Mouse (Mus musculus): ENCODE data around the gene 2310034G01Rik. TPM values are rescaled to one million over a fixed set of nuclear protein-coding genes. Genes with fewer than 3 reads are reported as not detected.

Gene 2310034G01Rik
- polyA plus RNA-seq, 1 experiment from 2014 or later, result 1.0 TPM

DNA sequence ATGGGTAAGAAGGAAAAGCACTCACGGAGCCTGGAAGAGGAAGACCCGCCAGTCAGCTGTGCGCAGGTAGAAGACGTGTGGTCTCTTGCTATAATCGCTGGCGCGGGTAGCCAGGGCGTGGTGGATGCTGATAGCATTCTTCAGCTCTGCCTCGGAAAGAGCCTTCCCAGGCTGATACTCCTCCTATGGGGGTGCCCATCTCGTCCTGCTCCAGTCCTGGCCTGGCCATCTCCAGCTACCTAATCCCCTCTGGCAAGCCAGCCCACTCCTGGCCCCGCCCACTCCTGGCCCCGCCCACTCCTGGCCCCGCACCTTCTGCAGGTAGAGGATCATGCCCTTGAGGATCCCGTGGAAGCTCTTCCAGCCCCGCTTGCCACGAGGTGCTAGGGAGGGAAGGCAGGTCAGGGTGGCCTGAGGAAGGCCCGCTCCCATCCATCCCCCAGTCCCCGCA, 35.9 kb downstream of the 2310034G01Rik start:
- Histone ChIP-seq H3K4me3 (peak overlapping the region; percentile 4; the same call in 1 of the 2 replicates), H3K36me3 (replicated peaks) (peaks cover 23% of the 10 kb centered on the region; the same call in 1 of the 2 replicates), H3K27me3 (ENCODE audit: poor library complexity, severe bottlenecking) (peaks cover 98% of the 10 kb centered on the region), H3K27ac (no peak overlapping the region), H3K4me1 (peaks cover 44% of the 10 kb centered on the region), H3K9me3 (no peaks in the 10 kb centered on the region)
- 12% methylated on average over 18 of the region's 18 CpGs for WGBS
- DNase-seq (ENCODE audit: extremely low spot score, low spot score), result no peak

DNA sequence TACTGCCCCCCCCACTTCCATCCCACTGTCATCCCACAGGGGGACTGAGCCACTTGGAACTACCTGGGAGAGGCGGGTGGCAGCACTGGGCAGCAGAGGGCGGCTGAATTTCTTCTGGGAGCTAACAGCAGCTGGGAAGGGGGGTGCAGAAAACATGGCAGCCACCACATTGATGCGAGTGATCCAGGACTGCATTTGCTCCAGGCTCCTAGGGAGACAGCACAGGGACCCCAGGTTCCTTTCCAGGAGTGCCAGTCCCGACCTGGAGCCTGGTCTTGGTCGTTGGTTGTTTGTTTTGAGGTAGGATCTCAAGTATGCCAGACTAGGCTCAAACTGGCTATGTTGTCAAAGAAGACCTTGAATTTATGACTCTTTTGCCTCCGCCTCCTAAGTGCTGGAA, 36.5 kb downstream of the 2310034G01Rik start:
- H3K27ac ChIP-seq, result no peak overlapping the region
- DNase-seq (ENCODE audit: extremely low spot score, low spot score), result no peak
- 70% methylated on average over 6 of the region's 6 CpGs for WGBS
- H3K27me3 ChIP-seq (ENCODE audit: poor library complexity, severe bottlenecking), result peaks cover 98% of the 10 kb centered on the region
- peaks cover 44% of the 10 kb centered on the region for H3K4me1 ChIP-seq
- H3K36me3 ChIP-seq (replicated peaks), result peaks cover 23% of the 10 kb centered on the region; the same call in 1 of the 2 replicates
- no peaks in the 10 kb centered on the region for H3K9me3 ChIP-seq
- H3K4me3 ChIP-seq, result no peak overlapping the region

DNA sequence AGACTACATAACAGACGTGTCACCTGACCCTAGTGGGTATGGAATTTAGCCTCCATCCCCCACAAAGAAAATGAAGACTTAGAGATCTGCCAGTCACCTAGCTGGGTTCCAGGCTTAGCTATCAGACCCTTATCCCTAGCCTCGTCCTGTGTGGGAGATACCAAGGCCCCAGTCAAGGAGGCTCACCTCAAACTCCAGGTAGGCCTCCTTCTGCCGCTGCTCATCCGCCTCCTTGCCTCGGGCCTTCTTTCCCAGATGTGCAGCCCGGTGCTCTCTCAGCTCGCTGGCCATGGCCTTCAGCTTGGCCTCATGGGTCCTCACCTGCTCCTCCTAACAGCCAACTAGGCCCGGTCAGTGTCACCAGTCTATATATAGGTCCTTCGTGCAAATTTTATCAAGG, 37.0 kb downstream of the 2310034G01Rik start:
- H3K27me3 ChIP-seq (ENCODE audit: poor library complexity, severe bottlenecking), result peaks cover 98% of the 10 kb centered on the region
- no peak overlapping the region for H3K4me3 ChIP-seq
- 86% methylated on average over 9 of the region's 9 CpGs for WGBS
- peaks cover 23% of the 10 kb centered on the region; the same call in 1 of the 2 replicates for H3K36me3 ChIP-seq (replicated peaks)
- DNase-seq (ENCODE audit: extremely low spot score, low spot score), result no peak
- no peak overlapping the region for H3K27ac ChIP-seq
- no peaks in the 10 kb centered on the region for H3K9me3 ChIP-seq
- H3K4me1 ChIP-seq, result peaks cover 43% of the 10 kb centered on the region

DNA sequence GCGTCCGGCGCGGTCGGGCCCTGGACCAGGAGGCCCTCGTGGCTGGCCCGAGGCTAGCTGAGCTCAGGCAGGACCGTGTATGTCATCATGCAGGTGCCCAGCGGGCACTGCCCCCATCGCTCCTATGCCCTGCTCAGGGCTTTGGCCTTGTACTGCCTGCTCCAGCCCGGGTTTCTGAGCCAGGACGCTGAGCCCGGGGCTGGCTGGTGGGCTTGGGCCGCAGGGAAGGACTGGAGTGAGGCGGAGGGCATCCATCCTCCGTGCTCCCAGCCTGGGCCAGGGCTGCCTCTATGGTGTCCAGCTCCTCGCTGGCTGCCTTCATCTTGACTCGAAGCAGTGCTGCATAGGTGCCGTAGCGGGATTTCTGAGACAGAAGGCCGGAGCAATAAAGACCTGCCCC, 37.5 kb downstream of the 2310034G01Rik start:
- Histone ChIP-seq H3K9me3 (no peaks in the 10 kb centered on the region), H3K36me3 (replicated peaks) (peaks cover 23% of the 10 kb centered on the region; the same call in 1 of the 2 replicates), H3K27ac (no peak overlapping the region), H3K4me1 (peaks cover 38% of the 10 kb centered on the region), H3K4me3 (no peak overlapping the region), H3K27me3 (ENCODE audit: poor library complexity, severe bottlenecking) (peaks cover 98% of the 10 kb centered on the region)
- 93% methylated on average over 21 of the region's 21 CpGs for WGBS
- DNase-seq (ENCODE audit: extremely low spot score, low spot score), result no peak

DNA sequence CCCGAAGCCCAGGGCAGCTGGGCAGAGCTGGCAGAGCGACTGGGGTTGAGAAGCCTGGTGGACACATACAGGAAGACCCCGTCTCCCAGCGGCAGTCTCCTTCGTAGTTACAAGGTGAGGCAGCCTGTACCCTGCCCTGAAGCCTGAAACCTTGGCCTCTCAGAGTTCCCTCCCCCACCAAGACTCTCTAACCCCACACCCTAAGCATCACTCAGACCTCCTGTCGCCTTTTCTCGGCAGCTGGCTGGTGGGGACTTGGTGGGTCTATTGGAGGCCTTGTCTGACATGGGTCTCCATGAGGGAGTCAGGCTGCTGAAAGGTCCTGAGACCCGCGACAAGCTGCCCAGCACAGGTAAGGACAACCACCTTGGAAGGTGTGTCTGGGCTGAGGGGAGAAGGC, 38.8 kb downstream of the 2310034G01Rik start:
- H3K27me3 ChIP-seq (ENCODE audit: poor library complexity, severe bottlenecking), result peaks cover 98% of the 10 kb centered on the region
- peaks cover 23% of the 10 kb centered on the region; the same call in 1 of the 2 replicates for H3K36me3 ChIP-seq (replicated peaks)
- H3K4me1 ChIP-seq, result peaks cover 32% of the 10 kb centered on the region
- 94% methylated on average over 9 of the region's 9 CpGs for WGBS
- H3K27ac ChIP-seq, result no peak overlapping the region
- H3K4me3 ChIP-seq, result no peak overlapping the region
- H3K9me3 ChIP-seq, result no peaks in the 10 kb centered on the region
- no peak for DNase-seq (ENCODE audit: extremely low spot score, low spot score)

DNA sequence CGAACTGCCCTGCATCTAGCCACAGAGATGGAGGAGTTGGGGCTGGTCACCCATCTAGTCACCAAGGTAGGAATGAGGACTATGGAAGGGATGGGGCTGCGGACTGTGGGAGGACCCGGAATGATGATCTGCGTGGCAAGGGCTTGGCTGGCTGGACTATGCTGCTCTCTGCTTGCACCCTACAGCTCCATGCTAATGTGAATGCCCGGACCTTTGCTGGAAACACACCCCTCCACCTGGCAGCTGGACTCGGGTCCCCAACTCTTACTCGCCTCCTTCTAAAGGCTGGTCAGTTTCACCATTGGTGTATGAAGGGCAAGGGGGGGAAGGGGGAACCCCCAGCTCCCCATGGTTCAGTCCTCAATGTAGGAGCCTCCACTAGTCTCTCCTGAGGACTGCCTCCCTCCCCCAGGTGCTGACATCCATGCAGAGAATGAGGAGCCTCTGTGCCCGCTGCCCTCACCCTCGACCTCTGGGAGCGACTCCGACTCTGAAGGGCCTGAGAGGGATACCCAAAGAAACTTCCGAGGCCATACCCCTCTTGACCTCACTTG, 39.7 kb downstream of the 2310034G01Rik start:
- peaks cover 95% of the 10 kb centered on the region for H3K27me3 ChIP-seq (ENCODE audit: poor library complexity, severe bottlenecking)
- no peak for DNase-seq (ENCODE audit: extremely low spot score, low spot score)
- H3K4me3 ChIP-seq, result no peak overlapping the region
- no peak overlapping the region for H3K27ac ChIP-seq
- no peaks in the 10 kb centered on the region for H3K9me3 ChIP-seq
- peaks cover 23% of the 10 kb centered on the region; the same call in 1 of the 2 replicates for H3K36me3 ChIP-seq (replicated peaks)
- peaks cover 35% of the 10 kb centered on the region for H3K4me1 ChIP-seq
- WGBS, result 92% methylated on average over 12 of the region's 12 CpGs

DNA sequence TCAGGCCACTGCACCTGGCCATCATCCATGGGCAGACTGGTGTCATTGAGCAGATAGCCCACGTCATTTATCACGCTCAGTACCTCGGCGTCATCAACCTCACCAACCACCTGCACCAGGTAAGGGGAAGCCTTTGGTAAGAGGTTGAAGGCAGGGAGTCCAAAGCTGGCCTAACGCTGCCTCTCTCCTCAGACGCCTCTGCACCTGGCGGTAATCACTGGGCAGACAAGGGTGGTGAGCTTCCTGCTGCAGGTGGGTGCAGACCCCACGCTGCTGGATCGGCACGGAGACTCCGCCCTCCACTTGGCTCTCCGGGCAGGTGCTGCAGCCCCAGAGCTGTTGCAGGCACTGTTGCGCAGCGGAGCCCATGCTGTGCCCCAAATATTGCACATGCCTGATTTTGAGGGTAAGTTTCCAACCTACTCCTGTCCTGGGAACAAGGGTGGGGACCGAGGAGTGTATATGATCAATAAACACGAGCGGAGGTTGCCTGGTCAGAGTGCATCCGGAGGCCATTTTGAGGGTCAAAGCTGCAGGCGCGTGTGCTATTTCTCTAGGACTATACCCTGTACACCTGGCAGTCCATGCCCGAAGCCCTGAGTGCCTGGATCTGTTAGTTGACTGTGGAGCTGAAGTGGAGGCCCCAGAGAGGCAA, 40.3 kb downstream of the 2310034G01Rik start:
- Histone ChIP-seq H3K9me3 (no peaks in the 10 kb centered on the region), H3K4me3 (peak overlapping the region; percentile 53; the same call in 1 of the 2 replicates), H3K4me1 (peaks cover 40% of the 10 kb centered on the region), H3K27ac (no peak overlapping the region), H3K27me3 (ENCODE audit: poor library complexity, severe bottlenecking) (peaks cover 89% of the 10 kb centered on the region), H3K36me3 (replicated peaks) (peaks cover 23% of the 10 kb centered on the region; the same call in 1 of the 2 replicates)
- no peak for DNase-seq (ENCODE audit: extremely low spot score, low spot score)
- 79% methylated on average over 21 of the region's 21 CpGs for WGBS

DNA sequence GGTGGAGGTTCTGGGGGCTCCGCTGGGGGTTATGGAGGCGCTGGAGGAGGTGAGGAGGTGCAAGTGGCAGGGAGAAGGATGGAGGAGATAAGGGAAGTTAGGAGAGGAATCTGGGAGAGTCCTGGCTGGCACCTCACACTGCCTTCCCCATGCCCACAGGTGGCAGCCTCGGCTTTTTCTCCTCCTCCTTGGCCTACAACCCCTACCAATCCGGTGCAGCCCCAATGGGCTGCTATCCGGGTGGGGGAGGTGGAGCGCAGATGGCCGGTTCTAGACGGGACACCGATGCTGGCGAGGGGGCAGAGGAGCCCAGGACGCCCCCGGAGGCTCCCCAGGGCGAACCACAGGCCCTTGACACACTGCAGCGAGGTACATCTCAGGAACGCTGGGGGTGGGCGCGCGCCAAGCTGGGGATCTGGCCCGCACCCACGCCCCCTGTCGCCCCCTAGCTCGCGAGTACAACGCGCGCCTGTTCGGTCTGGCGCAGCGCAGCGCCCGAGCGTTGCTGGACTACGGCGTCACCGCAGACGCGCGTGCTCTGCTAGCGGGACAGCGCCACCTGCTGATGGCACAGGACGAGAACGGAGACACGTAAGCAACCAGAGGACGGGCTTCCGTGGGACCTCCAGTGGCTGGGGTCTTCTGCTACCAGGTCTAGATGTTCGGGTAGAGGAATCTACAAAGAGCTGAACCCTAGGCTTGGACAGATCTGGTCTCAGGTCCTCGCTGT, 41.2 kb downstream of the 2310034G01Rik start:
- WGBS, result 2% methylated on average over 47 of the region's 47 CpGs
- peak overlapping the region; percentile 67 for H3K27ac ChIP-seq
- H3K36me3 ChIP-seq (replicated peaks), result peaks cover 23% of the 10 kb centered on the region; the same call in 1 of the 2 replicates
- H3K4me3 ChIP-seq, result peak overlapping the region; percentile 53
- DNase-seq (ENCODE audit: extremely low spot score, low spot score), result peak; percentile 84
- peaks cover 40% of the 10 kb centered on the region for H3K4me1 ChIP-seq
- H3K27me3 ChIP-seq (ENCODE audit: poor library complexity, severe bottlenecking), result peaks cover 80% of the 10 kb centered on the region
- no peaks in the 10 kb centered on the region for H3K9me3 ChIP-seq

DNA sequence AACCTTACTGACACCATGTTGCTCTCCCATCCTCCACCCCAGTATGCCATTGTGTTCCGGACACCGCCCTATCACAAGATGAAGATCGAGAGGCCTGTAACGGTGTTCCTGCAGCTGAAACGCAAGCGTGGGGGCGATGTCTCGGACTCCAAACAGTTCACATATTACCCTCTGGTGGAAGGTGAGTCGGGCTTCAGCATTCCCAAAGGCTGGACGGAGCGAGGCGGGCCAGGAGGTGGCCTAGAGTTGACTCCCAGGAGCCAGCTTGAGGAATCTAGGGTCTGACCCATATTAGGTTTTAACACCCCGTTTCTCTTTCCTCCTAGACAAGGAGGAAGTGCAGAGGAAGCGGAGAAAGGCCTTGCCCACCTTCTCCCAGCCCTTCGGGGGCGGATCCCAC, 41.8 kb downstream of the 2310034G01Rik start:
- WGBS, result 48% methylated on average over 16 of the region's 16 CpGs
- peak overlapping the region; percentile 53 for H3K4me3 ChIP-seq

DNA sequence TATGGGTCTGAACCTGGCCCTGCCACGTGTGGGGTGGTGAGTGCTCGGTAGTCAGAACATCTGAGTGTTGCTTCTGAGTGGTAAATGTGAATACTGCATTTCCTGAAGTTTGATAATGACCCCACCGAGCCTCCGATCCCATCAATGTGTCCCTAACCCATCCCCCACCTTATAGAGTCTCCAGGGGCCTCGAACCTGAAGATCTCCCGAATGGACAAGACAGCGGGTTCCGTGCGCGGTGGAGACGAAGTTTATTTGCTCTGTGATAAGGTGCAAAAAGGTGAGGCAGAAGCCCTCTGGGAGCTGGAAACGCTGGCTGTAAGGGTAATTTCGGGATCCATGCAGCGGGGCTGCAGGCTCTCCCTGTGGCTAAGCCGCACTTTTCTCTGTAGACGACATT, 42.3 kb downstream of the 2310034G01Rik start:
- 77% methylated on average over 16 of the region's 16 CpGs for whole genome bisulfite sequencing
- H3K27me3 ChIP-seq (ENCODE audit: poor library complexity, severe bottlenecking), result peaks cover 78% of the 10 kb centered on the region
- peaks cover 43% of the 10 kb centered on the region for H3K4me1 ChIP-seq
- no peak overlapping the region for H3K27ac ChIP-seq
- H3K4me3 ChIP-seq, result no peak overlapping the region
- H3K36me3 ChIP-seq (replicated peaks), result peaks cover 23% of the 10 kb centered on the region; the same call in 1 of the 2 replicates
- no peaks in the 10 kb centered on the region for H3K9me3 ChIP-seq
- DNase-seq (ENCODE audit: extremely low spot score, low spot score), result no peak

More for the DNA sequence above, 41.8 kb downstream of the 2310034G01Rik start:
- no peak overlapping the region for H3K27ac ChIP-seq
- no peaks in the 10 kb centered on the region for H3K9me3 ChIP-seq
- no peak for DNase-seq (ENCODE audit: extremely low spot score, low spot score)
- peaks cover 43% of the 10 kb centered on the region for H3K4me1 ChIP-seq
- peaks cover 80% of the 10 kb centered on the region for H3K27me3 ChIP-seq (ENCODE audit: poor library complexity, severe bottlenecking)
- H3K36me3 ChIP-seq (replicated peaks), result peaks cover 23% of the 10 kb centered on the region; the same call in 1 of the 2 replicates

DNA sequence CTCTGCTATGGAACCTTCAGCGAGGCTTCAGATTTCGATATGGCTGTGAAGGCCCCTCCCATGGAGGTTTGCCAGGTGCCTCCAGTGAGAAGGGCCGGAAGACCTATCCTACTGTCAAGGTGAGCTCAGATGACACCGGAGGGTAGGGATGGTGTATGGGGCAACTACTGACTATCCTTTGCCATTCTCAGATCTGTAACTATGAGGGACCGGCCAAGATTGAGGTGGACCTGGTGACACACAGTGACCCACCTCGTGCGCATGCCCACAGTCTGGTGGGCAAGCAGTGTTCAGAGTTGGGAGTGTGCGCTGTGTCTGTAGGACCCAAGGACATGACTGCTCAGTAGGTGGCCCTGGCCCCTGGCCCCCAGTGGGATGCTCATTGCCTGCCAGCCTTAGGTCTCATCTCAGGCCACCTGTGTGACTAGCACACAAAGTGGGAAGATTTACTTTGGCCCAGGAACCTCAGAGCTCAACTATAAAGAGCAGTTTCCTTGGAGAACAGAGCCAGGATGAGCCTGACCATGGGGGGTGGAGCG, 43.3 kb downstream of the 2310034G01Rik start:
- WGBS, result 90% methylated on average over 9 of the region's 9 CpGs
- H3K27ac ChIP-seq, result no peak overlapping the region
- DNase-seq (ENCODE audit: extremely low spot score, low spot score), result no peak
- peaks cover 74% of the 10 kb centered on the region for H3K27me3 ChIP-seq (ENCODE audit: poor library complexity, severe bottlenecking)
- no peaks in the 10 kb centered on the region for H3K9me3 ChIP-seq
- peaks cover 43% of the 10 kb centered on the region for H3K4me1 ChIP-seq
- peaks cover 22% of the 10 kb centered on the region; the same call in 1 of the 2 replicates for H3K36me3 ChIP-seq (replicated peaks)
- no peak overlapping the region for H3K4me3 ChIP-seq

DNA sequence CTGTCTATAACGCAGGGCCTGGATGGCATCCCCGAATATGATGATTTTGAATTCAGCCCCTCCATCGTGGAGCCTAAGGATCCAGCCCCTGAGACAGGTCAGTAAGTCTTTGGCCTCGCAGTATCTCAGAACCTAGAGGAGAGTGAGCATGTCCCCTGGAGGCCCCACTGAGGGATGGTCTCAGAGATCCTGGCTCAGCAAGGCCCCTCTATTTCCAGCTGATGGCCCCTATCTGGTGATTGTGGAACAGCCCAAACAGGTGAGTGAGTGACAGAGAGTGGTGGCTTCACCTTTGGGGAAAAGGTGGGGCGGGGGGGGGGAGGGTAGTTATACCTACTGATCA, 43.9 kb downstream of the 2310034G01Rik start:
- Histone ChIP-seq H3K36me3 (replicated peaks) (peaks cover 16% of the 10 kb centered on the region; the same call in 1 of the 2 replicates), H3K4me1 (peaks cover 43% of the 10 kb centered on the region), H3K27ac (peak overlapping the region; percentile 81; the same call in 1 of the 2 replicates), H3K4me3 (peak overlapping the region; percentile 63), H3K27me3 (ENCODE audit: poor library complexity, severe bottlenecking) (peaks cover 68% of the 10 kb centered on the region), H3K9me3 (no peaks in the 10 kb centered on the region)
- WGBS, result 54% methylated on average over 5 of the region's 5 CpGs
- no peak for DNase-seq (ENCODE audit: extremely low spot score, low spot score)

Data from forebrain, embryonic 10.5 days (tissue).